Mouse (Mus musculus) CD8-positive naive resting alpha-beta T cell, adult 2 months (primary cell): Measurements from ENCODE around the gene Olfr509.
"Not testable (repeated sequence)": the region's sequence is repeated elsewhere in the genome, so short reads cannot be mapped to it uniquely, and the experiment has no call there.

Experiments used
- DNase-seq, 2 experiments: peaks; one replicate each; pipeline ENCODE4 v3.0.0; 2022; ENCODE audit warnings: low read depth in 2 of 2, low spot score in 2 of 2

Olfr509 gene

DNA sequence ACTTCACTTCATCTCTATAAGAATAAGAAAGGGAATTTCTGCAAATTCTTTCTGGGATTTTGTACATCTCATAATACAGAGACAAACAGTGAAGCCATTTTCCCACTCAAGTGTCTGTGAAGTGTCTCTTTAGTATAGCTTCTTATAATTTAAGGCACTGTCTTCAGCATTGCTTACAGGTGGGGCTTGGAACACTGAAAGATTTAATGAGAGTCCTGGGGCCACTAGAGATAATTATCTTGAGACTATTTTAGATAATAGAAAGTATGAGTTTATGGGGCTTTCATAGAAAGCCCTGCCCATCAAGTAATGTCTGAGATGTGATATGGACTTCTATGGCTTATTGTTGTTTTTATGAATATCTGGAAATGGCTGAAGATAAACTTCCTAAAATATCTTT lies at the start of gene Olfr509:
Gene Olfr509 (minus strand): TSS at position 101 of the 400 bp plus-strand sequence.
- DNase-seq, result no peak

- no peak for DNase-seq
Measured at GRCm38 (mm10) chr7:108678886-108679285, 27.2 kb upstream of the Olfr509 start.

DNA sequence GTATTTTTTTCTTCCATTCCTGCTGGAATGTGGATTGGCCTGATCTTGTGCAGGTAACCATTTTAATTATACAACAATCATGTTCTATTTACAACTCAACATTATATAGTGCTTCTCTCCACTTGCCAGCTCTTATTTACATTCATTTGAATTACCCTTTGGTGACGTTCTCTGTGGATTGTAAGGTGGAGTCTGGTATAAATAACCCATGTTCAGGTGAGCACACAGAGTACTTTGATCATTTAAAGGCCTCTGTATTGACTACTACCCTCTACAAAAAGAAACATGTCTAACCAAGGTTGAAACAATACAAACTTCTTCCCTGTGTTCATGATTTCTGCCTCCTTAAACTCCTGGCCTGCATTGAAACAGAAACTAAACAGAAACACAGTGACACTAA lies 19.4 kb upstream of the Olfr509 start:
- no peak for DNase-seq

DNA sequence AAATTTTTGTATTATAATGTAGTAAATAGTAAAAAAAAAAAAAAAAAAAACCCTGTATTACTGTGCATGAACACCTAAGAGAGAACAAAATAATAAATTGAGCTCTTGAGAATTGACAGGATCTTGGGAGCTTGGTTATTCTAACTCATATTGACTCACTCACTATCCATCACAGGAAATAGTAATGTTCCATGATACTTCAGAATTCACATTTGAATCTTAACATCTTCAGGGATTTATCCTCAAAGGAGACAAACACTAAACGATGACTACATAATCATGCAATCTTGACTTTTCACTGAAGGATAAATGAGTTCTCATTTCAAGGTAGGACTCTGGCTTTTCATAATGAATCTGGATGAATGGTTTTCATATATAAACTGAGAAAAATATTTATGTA lies 14.4 kb upstream of the Olfr509 start, which contains the start of gene Olfr510:
Gene Olfr510 (plus strand): TSS at position 301 of the 400 bp plus-strand sequence.
- DNase-seq, result no peak

DNA sequence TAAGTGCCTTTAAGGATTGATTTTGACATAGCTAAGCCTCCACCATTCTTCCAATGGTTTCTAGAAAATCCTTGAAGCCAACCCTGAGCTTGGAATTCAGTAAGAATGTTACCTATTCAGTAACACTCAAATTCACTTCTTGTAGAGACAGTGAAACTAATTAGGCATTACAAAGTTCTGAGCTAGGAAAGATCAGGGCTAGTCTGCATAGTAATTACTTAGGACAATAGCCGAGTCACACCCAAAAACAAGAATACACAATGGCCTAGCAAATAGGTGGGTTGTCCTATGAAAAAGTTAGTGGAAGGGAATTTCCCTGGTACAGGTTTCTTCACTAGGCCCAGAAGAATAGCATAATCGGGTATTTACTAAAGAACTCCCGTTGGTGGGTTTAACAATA lies 10.7 kb upstream of the Olfr509 start:
- DNase-seq, result no peak

DNA sequence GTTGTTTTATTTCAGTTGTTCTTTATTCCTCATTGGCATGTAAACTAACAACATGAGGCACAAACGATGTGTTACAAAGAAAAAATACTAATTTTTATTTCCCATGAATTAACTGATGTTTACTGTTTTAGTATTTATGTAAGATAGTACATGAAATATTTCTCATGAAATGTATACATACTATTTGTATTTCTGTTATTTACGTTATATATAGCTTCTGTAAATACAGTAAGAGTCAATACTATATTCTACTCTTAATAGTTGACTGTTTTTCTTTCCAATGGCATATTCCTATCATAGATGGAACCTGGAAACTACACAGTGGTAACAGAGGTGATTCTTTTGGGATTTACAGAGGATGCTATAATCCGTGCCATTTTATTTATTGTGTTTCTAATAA lies 22.0 kb downstream of the Olfr509 start, which contains the start of gene Olfr508:
Gene Olfr508 (plus strand): TSS at position 301 of the 400 bp plus-strand sequence.
- DNase-seq, result no peak

GRCm38 (mm10) chr7:108621514-108621913 lies 30.2 kb downstream of the Olfr509 start, which contains the start of gene Olfr507:
Gene Olfr507, plus strand, starts transcription at chr7:108621814.
- no peak for DNase-seq

DNA sequence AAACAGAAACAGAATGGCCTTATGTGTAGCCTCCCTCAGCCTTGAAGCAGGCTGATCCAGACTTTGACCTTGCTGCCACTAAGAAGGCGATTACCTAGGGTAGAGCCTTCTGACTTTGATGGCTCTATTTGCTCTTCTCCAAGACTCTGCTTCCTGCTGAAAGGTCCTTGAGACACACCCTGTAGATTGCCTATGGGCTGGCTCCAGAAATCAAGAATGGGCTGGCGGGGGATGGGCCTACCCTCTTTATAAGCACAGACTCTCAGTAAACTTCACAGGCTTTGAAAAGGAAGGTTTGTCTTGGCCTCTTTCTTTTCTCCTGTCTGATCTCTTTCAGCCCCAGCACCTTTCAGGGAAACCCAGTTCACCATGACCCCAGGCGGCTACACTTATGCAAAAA lies 34.9 kb downstream of the Olfr509 start:
- DNase-seq, result not testable (repeated sequence)

GRCm38 (mm10) chr7:108614110-108614509 lies 37.6 kb downstream of the Olfr509 start:
- DNase-seq, result no peak

- no peak for DNase-seq
Measured at GRCm38 (mm10) chr7:108610487-108610886, 41.2 kb downstream of the Olfr509 start, which contains the start of gene Olfr506. Gene Olfr506, plus strand, starts transcription at chr7:108610787.

- DNase-seq, result not testable (repeated sequence)
Measured at GRCm38 (mm10) chr7:108601916-108602315, 49.8 kb downstream of the Olfr509 start.
